Mouse (Mus musculus) stomach, postnatal 0 days (tissue): Measurements from ENCODE around the gene Sct. TPM values are rescaled to one million over a fixed set of nuclear protein-coding genes. Genes with fewer than 3 reads are reported as not detected.

ENCODE experiments used
- ATAC-seq: fragments of 200-750 bp; cut with Nextera tagmentation; 2 replicates; pipeline ENCODE4 v1.8.0; 2017; ENCODE audit not compliant: low FRiP score, low TSS enrichment
- DNase-seq: peaks from one replicate; pipeline ENCODE4 v3.0.0-alpha.2; 2016; ENCODE audit warnings: low spot score
- H3K27ac ChIP-seq: fragments of 300-500 bp; sonication (generic); replicated peaks from 2 replicates; pipeline ENCODE4 v1.5.1; 2014; ENCODE audit warnings: mild to moderate bottlenecking, control low read depth
- H3K27me3 ChIP-seq: fragments of 300-500 bp; sonication (generic); 2 replicates; pipeline ENCODE4 v1.6.1; 2014; ENCODE audit warnings: low read length; ENCODE audit not compliant: control insufficient read depth, insufficient read depth
- H3K36me3 ChIP-seq: fragments of 300-500 bp; sonication (generic); 2 replicates; pipeline ENCODE4 v1.6.1; 2014; ENCODE audit warnings: low read length, mixed read lengths; ENCODE audit not compliant: control insufficient read depth, insufficient read depth
- H3K4me1 ChIP-seq: fragments of 300-500 bp; sonication (generic); replicated peaks from 2 replicates; pipeline ENCODE4 v1.6.1; 2014; ENCODE audit warnings: antibody characterized with exemption; ENCODE audit not compliant: control insufficient read depth, insufficient read depth
- H3K4me2 ChIP-seq: fragments of 300-500 bp; sonication (generic); replicated peaks from 2 replicates; pipeline ENCODE4 v1.6.1; 2014; ENCODE audit warnings: low read depth, mild to moderate bottlenecking, control low read depth, moderate library complexity
- H3K4me3 ChIP-seq: fragments of 300-500 bp; sonication (generic); 2 replicates; pipeline ENCODE4 v1.5.1; 2014; ENCODE audit warnings: low read depth, low read length, control low read depth
- H3K9ac ChIP-seq: fragments of 300-500 bp; sonication (generic); 2 replicates; pipeline ENCODE4 v1.6.1; 2014; ENCODE audit warnings: mild to moderate bottlenecking, low read length, control low read depth, mixed read lengths
- H3K9me3 ChIP-seq: fragments of 300-500 bp; sonication (generic); 2 replicates; pipeline ENCODE4 v1.6.1; 2016; ENCODE audit warnings: low read length; ENCODE audit not compliant: control insufficient read depth
- CTCF ChIP-seq: IDR thresholded peaks from 2 replicates; pipeline ENCODE4 v1.5.1; 2016; ENCODE audit warnings: antibody characterized with exemption, low read depth, mild to moderate bottlenecking, moderate library complexity
- EP300 ChIP-seq: optimal IDR thresholded peaks from 2 replicates; pipeline ENCODE3; 2016; ENCODE audit warnings: antibody characterized with exemption
- WGBS: fragments of 180-500 bp; shearing (Covaris S2); extraction: QIAGEN DNeasy Blood & Tissue Kit; methylation state at CpG from one replicate; pipeline ENCODE4 v1.1.7; 2014; 5-methylcytosine and 5-hydroxymethylcytosine counted together
- polyA plus RNA-seq: library from polyadenylated mRNA; unstranded; fragments of >200 nt; fragmentation: Nextera tagmentation; extraction: Ambion mirVana; gene quantifications from 2 replicates; pipeline ENCODE4 v1.2.1, GENCODE M21; 2015

Gene Sct
- polyA plus RNA-seq, 1 experiment from 2014 or later, result 2.2 TPM

- Histone ChIP-seq H3K4me1 (no peaks in the 10 kb centered on the region), H3K4me2 (no peak overlapping the region), H3K4me3 (no peak overlapping the region), H3K36me3 (no peaks in the 10 kb centered on the region), H3K9me3 (no peaks in the 10 kb centered on the region), H3K27me3 (peaks cover 9% of the 10 kb centered on the region; the same call in 1 of the 2 replicates), H3K27ac (no peak overlapping the region), H3K9ac (no peak overlapping the region)
- ATAC-seq (no peak), DNase-seq (no peak)
- WGBS, result 64% methylated on average over 14 of the region's 15 CpGs
- TF ChIP-seq CTCF (no peak), EP300 (no peak)
Observed at GRCm38 (mm10) chr7:141292583-141293388, 13.9 kb upstream of the Sct start.

DNA sequence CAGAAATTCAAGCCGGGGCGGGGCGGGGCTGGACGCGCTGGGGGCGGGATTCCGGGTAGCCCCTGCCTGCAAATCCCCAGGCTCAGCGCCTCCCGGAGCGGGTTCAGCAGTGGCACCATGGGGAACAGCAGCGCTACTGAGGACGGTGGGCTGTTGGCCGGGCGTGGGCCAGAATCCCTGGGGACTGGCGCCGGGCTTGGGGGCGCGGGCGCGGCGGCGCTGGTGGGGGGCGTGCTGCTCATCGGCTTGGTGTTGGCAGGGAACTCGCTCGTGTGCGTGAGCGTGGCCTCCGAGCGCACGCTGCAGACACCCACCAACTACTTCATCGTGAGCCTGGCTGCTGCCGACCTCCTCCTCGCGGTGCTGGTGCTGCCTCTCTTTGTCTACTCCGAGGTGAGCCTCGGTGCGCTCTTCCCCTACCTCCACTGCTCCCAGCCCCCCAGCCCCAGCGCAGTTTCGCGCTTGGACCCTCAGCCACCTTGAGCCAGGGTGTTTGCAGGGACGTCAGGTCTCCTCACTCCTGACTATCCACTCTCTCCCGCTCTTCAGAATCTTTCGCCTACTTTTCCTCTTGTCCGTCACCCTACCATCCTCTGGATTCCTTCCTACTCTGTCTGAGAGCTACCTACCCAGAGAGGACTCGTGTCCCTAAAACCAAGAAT is 13.1 kb upstream of the Sct start, which contains the start of gene Drd4:
Drd4 (plus strand) TSS at position 86 of the 662 bp plus-strand sequence.
- peak within 1 kb of the TSS; percentile 71 for H3K4me2 ChIP-seq
- H3K4me1 ChIP-seq, result no peaks in the 10 kb centered on the region
- 5% methylated on average over 38 of the region's 46 CpGs for WGBS
- TF ChIP-seq EP300, result no peak
- no peak for TF ChIP-seq CTCF
- no peaks in the 10 kb centered on the region for H3K36me3 ChIP-seq
- peaks cover 9% of the 10 kb centered on the region; the same call in 1 of the 2 replicates for H3K27me3 ChIP-seq
- peak within 1 kb of the TSS; percentile 39 for H3K4me3 ChIP-seq
- H3K9ac ChIP-seq, result peak within 1 kb of the TSS; percentile 45
- DNase-seq (peak; percentile 48), ATAC-seq (peak; percentile 46; the same call in 1 of the 2 replicates)
- H3K9me3 ChIP-seq, result no peaks in the 10 kb centered on the region
- H3K27ac ChIP-seq, result no peak within 1 kb of the TSS

DNA sequence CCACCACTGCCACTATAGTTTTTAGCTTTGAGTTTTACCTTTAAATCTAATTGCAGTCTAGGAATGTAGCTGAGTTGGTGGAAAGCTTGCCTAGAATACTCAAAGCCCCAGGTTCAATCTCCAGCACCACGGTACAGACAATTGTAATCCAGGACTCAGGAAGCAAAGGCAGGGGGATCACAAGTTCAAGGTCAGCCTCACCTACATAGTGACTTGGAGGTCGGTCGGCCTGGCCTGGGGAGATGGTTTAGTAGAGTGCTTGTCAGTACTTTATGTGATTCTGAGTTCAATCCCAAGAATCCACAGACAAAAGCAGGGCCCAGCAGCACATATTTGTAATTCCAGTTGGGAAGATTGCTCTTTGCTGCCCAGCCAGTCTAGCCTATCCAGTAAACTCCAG is 9.1 kb upstream of the Sct start:
- no peak overlapping the region for H3K9ac ChIP-seq
- no peaks in the 10 kb centered on the region for H3K4me1 ChIP-seq
- H3K27ac ChIP-seq, result no peak overlapping the region
- no peaks in the 10 kb centered on the region for H3K9me3 ChIP-seq
- 83% methylated on average over 3 of the region's 3 CpGs for WGBS
- no peak overlapping the region for H3K4me3 ChIP-seq
- ATAC-seq, result no peak
- H3K4me2 ChIP-seq, result no peak overlapping the region
- peaks cover 2% of the 10 kb centered on the region; the same call in 1 of the 2 replicates for H3K27me3 ChIP-seq
- TF ChIP-seq EP300, result no peak
- no peak for TF ChIP-seq CTCF
- H3K36me3 ChIP-seq, result no peaks in the 10 kb centered on the region
- no peak for DNase-seq

DNA sequence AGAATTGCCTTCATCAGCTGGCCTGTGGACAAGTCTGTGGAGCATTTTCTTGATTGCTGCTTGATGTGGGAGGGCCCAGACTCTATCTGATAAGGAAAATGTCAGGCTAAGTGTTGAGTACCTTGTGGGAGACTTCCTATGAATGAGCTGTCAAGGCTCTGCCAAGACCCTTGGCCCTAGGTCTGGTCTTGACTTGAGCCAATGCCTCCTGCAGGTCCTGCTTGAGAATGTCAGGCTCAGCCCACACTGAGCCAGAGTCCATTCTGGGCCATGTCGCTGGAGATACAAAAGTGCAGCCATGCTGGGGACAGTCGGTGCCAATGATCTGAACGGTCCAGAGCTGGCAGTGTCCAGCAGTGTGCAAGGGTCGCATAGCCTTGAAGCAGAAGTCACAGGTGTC is 3.8 kb upstream of the Sct start:
- no peaks in the 10 kb centered on the region for H3K9me3 ChIP-seq
- H3K27me3 ChIP-seq, result no peaks in the 10 kb centered on the region
- no peaks in the 10 kb centered on the region for H3K36me3 ChIP-seq
- DNase-seq (no peak), ATAC-seq (no peak)
- 0 out of 2 replicates have a peak, but pooled peaks cover 3% of the 10 kb centered on the region for H3K4me1 ChIP-seq
- 86% methylated on average over 4 of the region's 4 CpGs for WGBS
- H3K4me3 ChIP-seq, result no peak overlapping the region
- H3K9ac ChIP-seq, result no peak overlapping the region
- TF ChIP-seq EP300 (no peak), CTCF (no peak)
- no peak overlapping the region for H3K27ac ChIP-seq
- no peak overlapping the region for H3K4me2 ChIP-seq

DNA sequence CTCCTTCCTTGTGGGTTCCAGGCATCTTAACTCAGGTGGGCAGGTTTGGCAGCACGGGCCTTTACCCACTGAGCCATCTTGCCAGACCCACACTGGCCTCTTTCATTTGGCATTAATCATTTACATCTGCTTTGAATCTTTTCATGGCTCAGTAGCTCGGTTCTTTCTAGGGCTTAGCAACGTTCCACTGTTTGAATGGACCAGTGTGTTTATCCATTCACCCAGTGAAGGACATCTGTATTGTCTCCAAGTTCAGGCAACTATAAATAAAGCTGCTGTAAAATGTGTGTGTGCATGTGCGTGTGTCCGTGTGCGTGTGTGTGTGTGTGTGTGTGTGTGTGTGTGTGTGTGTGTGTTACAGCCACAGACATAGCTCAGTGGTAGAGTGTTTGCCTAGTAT is 2.5 kb upstream of the Sct start:
- Histone ChIP-seq H3K36me3 (no peaks in the 10 kb centered on the region), H3K4me1 (0 out of 2 replicates have a peak, but pooled peaks cover 3% of the 10 kb centered on the region), H3K4me3 (no peak overlapping the region), H3K9me3 (no peaks in the 10 kb centered on the region), H3K27ac (no peak overlapping the region), H3K9ac (no peak overlapping the region), H3K27me3 (no peaks in the 10 kb centered on the region), H3K4me2 (no peak overlapping the region)
- TF ChIP-seq CTCF, result no peak
- no peak for TF ChIP-seq EP300
- WGBS, result 40% methylated on average over 6 of the region's 6 CpGs
- ATAC-seq (no peak), DNase-seq (no peak)
